Mouse (Mus musculus) liver, embryonic 15.5 days (tissue): ENCODE results near the gene Gm960. TPM values are rescaled to one million over a fixed set of nuclear protein-coding genes. Genes with fewer than 3 reads are reported as not detected.
A peak's percentile ranks its signal among the peaks of the same experiment; 100 is the strongest.

Experiments
- ATAC-seq: fragments of 200-750 bp; cut with Nextera tagmentation; 2 replicates; pipeline ENCODE4 v1.8.0; 2017; ENCODE audit warnings: moderate number of reproducible peaks, mild to moderate bottlenecking, moderate library complexity; ENCODE audit not compliant: insufficient read depth
- H3K27ac ChIP-seq: fragments of 300-500 bp; sonication (generic); replicated peaks from 2 replicates; pipeline ENCODE4 v1.5.1; 2015; ENCODE audit warnings: mild to moderate bottlenecking, inconsistent platforms
- H3K27me3 ChIP-seq: fragments of 300-500 bp; sonication (generic); 2 replicates; pipeline ENCODE4 v1.6.1; 2015; ENCODE audit warnings: mild to moderate bottlenecking, inconsistent platforms
- H3K36me3 ChIP-seq: fragments of 300-500 bp; sonication (generic); replicated peaks from 2 replicates; pipeline ENCODE4 v1.6.1; 2015; ENCODE audit warnings: moderate library complexity, mild to moderate bottlenecking, inconsistent platforms
- H3K4me1 ChIP-seq: fragments of 300-500 bp; sonication (generic); replicated peaks from 2 replicates; pipeline ENCODE4 v1.6.1; 2015; ENCODE audit warnings: inconsistent platforms
- H3K4me2 ChIP-seq: fragments of 300-500 bp; sonication (generic); 2 replicates; pipeline ENCODE4 v1.6.1; 2015; ENCODE audit warnings: moderate library complexity, mild to moderate bottlenecking, inconsistent platforms
- H3K4me3 ChIP-seq: fragments of 300-500 bp; sonication (generic); replicated peaks from 2 replicates; pipeline ENCODE4 v1.5.1; 2015; ENCODE audit warnings: mild to moderate bottlenecking, inconsistent platforms
- H3K9ac ChIP-seq: fragments of 300-500 bp; sonication (generic); 2 replicates; pipeline ENCODE4 v1.6.1; 2015; ENCODE audit warnings: moderate library complexity, mild to moderate bottlenecking, inconsistent platforms
- H3K9me3 ChIP-seq: fragments of 300-500 bp; sonication (generic); replicated peaks from 2 replicates; pipeline ENCODE4 v1.6.1; 2016; ENCODE audit warnings: inconsistent platforms
- WGBS: fragments of 180-500 bp; shearing (Covaris S2); methylation state at CpG from one replicate; pipeline ENCODE4 v1.1.7; 2015; ENCODE audit warnings: mixed read lengths; ENCODE audit not compliant: insufficient replicate concordance; 5-methylcytosine and 5-hydroxymethylcytosine counted together
- polyA plus RNA-seq: library from polyadenylated mRNA; unstranded; fragments of >200 nt; fragmentation: Nextera tagmentation; extraction: Ambion mirVana; gene quantifications from 2 replicates; pipeline ENCODE4 v1.2.1, GENCODE M21; 2015

The Gm960 gene
- polyA plus RNA-seq, 1 experiment from 2014 or later = 0.40 TPM

DNA sequence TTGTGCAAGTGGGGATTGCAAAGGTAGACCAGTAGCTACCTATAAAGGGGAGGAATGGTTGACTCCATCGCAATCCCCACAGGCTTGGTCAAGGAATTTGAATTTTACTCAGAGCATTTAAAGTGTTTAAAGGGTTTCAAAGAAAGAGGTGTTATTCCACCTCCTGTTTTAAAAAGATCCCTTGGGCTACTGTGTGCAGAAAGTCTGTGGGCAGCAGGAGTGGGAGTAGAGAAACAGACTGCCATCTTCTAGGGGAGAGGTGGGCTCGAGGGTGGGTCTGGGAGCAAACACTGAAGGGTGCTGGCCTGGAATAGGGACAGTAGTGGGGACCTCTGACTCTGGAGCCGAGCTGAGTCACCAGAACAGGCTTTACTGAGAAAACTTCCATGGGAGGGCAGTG is 34.6 kb upstream of the Gm960 start:
- H3K9ac ChIP-seq = no peak overlapping the region
- WGBS = 55% methylated on average over 3 of the region's 3 CpGs

DNA sequence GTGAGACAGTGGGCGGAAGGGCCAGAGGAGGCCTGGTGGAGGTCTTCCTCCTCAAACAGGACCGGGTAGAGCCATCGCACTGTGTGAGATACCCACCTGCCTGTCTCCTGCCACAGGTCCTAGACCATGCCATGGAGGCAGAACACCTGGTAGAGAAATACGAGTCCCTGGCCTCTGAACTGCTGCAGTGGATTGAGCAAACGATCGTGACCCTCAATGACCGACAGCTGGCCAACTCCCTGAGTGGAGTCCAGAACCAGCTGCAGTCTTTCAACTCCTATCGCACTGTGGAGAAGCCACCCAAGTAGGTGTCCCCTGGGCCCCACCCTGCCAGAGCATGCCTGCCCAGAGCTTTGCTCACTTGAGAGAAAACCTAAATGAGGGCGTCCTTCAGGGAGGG is 30.7 kb upstream of the Gm960 start:
- no peak overlapping the region for H3K27ac ChIP-seq
- H3K27me3 ChIP-seq = no peaks in the 10 kb centered on the region
- no peak overlapping the region for H3K4me3 ChIP-seq
- H3K4me1 ChIP-seq = no peaks in the 10 kb centered on the region
- no peaks in the 10 kb centered on the region for H3K9me3 ChIP-seq
- no peak overlapping the region for H3K9ac ChIP-seq
- ATAC-seq = no peak
- H3K4me2 ChIP-seq = no peak overlapping the region
- 71% methylated on average over 9 of the region's 9 CpGs for WGBS
- no peaks in the 10 kb centered on the region for H3K36me3 ChIP-seq

More for the DNA sequence above, 34.6 kb upstream of the Gm960 start:
- Histone ChIP-seq H3K4me3 (no peak overlapping the region), H3K27ac (no peak overlapping the region), H3K27me3 (no peaks in the 10 kb centered on the region), H3K36me3 (no peaks in the 10 kb centered on the region), H3K4me2 (no peak overlapping the region), H3K4me1 (no peaks in the 10 kb centered on the region), H3K9me3 (no peaks in the 10 kb centered on the region)
- ATAC-seq = no peak

DNA sequence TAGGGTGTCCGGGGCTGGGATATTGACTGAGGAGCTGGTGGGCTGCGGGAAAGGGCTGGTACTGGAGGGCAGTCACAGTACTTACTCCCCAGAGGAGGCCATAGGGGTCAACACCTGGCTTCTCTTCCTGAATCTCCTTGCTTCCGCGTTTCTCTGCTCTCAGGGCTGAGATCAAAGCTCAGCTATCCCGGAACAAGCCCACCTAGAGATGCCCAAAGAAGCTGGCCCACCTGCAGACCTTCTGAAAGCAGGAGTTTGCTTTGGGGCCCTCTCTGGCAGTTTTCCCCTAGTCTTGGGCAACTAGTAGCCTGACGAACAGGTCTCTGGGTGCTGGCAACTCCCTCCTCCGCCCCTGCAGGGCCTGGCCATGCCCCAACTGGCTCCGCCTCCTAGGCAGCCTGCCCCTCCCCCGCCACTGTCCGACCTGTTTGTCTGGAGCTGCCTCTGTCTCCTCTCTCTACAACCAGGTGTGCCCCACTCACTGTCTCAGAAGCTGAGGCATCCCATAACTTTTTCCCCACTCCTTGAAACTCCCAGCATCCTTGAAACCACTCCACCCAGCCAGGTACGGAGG is 22.3 kb upstream of the Gm960 start:
- Histone ChIP-seq H3K4me3 (no peak overlapping the region), H3K4me2 (no peak overlapping the region), H3K27ac (no peak overlapping the region), H3K9ac (no peak overlapping the region), H3K4me1 (0 out of 2 replicates have a peak, but pooled peaks cover 5% of the 10 kb centered on the region), H3K27me3 (peaks cover 12% of the 10 kb centered on the region), H3K9me3 (no peaks in the 10 kb centered on the region), H3K36me3 (no peaks in the 10 kb centered on the region)
- WGBS = 31% methylated on average over 11 of the region's 11 CpGs
- no peak for ATAC-seq

DNA sequence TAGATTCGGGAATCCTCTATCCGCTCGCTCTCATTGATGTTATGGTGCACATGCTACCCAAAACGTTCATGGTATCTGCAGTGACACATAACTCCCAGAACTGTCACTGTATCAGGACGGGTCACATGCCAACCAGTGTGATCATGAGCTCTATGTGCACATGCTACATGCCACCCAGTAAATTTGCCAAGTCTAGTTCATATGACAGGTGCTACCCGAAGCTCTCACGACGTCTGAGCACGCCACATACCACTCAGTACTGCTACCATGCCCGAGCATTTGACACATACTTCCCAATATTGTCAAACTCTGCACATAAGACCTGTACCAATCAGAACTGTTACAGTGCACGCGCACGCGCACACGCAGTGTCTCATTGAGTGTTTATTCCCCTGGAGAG is 21.6 kb upstream of the Gm960 start:
- ATAC-seq = no peak
- no peaks in the 10 kb centered on the region for H3K36me3 ChIP-seq
- no peak overlapping the region for H3K4me2 ChIP-seq
- H3K9me3 ChIP-seq = no peaks in the 10 kb centered on the region
- H3K27me3 ChIP-seq = peaks cover 17% of the 10 kb centered on the region
- WGBS = 65% methylated on average over 15 of the region's 15 CpGs
- H3K9ac ChIP-seq = no peak overlapping the region
- H3K4me1 ChIP-seq = 0 out of 2 replicates have a peak, but pooled peaks cover 5% of the 10 kb centered on the region
- H3K27ac ChIP-seq = no peak overlapping the region
- H3K4me3 ChIP-seq = no peak overlapping the region

DNA sequence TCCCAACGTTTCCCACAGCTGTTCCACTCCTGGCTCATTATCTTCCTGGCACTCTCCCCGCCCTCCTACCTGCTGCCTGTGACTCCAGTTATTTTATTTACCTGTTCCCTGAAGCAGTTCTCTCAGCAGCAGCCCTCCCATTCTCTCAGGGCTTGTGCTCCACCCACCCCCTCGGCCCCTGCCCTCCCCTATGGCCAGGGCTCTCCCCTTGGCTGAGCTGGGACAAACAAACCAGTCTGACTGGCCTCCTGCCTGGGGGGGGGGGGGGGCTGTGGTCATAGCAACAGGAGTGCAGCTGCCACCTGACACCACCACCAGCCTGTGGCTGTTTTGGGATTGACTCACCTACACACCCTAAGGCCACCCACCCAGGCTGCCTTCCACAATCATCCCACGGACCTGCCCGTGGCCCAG is 20.9 kb upstream of the Gm960 start:
- Histone ChIP-seq H3K9me3 (no peaks in the 10 kb centered on the region), H3K9ac (no peak overlapping the region), H3K4me3 (no peak overlapping the region), H3K4me2 (no peak overlapping the region), H3K27ac (no peak overlapping the region), H3K36me3 (no peaks in the 10 kb centered on the region), H3K4me1 (0 out of 2 replicates have a peak, but pooled peaks cover 5% of the 10 kb centered on the region), H3K27me3 (peaks cover 25% of the 10 kb centered on the region)
- 22% methylated on average over 5 of the region's 5 CpGs for WGBS
- ATAC-seq = peak; percentile 40; the same call in 1 of the 2 replicates

DNA sequence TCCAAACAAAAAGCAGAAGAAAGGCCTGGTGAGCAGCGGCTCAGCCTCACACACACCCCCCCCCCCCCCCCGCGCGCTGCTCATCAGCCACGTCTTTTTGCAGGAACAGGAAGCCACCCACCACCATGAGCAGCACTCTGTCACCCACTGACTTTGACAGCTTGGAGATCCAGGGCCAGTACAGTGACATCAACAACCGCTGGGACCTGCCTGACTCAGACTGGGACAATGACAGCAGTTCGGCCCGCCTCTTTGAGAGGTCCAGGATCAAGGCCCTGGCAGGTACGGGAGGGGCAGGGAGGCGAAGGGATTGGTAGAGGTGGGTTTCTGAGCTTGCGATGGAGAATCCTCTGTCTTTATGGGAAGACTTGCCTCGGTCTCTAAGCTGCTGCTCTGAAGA is 20.2 kb upstream of the Gm960 start:
- H3K4me1 ChIP-seq = 0 out of 2 replicates have a peak, but pooled peaks cover 5% of the 10 kb centered on the region
- H3K27ac ChIP-seq = no peak overlapping the region
- H3K36me3 ChIP-seq = no peaks in the 10 kb centered on the region
- no peaks in the 10 kb centered on the region for H3K9me3 ChIP-seq
- H3K9ac ChIP-seq = no peak overlapping the region
- no peak for ATAC-seq
- H3K27me3 ChIP-seq = peaks cover 31% of the 10 kb centered on the region
- no peak overlapping the region for H3K4me3 ChIP-seq
- no peak overlapping the region for H3K4me2 ChIP-seq
- WGBS = 10% methylated on average over 12 of the region's 12 CpGs

DNA sequence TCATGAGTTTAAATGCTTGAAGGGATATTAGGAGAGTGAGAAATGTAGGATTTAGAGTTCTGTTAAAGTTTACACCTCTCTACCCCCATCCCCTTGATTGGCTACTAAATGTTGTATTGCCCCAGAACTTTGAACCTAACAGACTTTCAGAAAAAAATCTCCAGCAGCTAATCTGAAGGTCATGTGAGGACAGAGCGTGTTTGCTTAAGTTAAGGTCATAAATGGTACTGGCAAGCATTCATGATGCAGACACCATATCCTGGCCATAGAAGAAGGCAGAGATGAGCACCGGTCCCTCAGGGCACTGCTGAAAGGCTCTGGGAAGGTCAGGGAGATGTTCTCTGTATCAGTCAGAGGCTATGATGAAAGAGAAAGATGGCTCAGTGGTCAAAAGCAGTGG is 18.8 kb upstream of the Gm960 start:
- Histone ChIP-seq H3K4me3 (no peak overlapping the region), H3K9ac (no peak overlapping the region), H3K4me1 (0 out of 2 replicates have a peak, but pooled peaks cover 5% of the 10 kb centered on the region), H3K9me3 (no peaks in the 10 kb centered on the region), H3K27ac (no peak overlapping the region), H3K4me2 (no peak overlapping the region), H3K27me3 (peaks cover 45% of the 10 kb centered on the region), H3K36me3 (no peaks in the 10 kb centered on the region)
- no peak for ATAC-seq
- 65% methylated on average over 2 of the region's 2 CpGs for WGBS

DNA sequence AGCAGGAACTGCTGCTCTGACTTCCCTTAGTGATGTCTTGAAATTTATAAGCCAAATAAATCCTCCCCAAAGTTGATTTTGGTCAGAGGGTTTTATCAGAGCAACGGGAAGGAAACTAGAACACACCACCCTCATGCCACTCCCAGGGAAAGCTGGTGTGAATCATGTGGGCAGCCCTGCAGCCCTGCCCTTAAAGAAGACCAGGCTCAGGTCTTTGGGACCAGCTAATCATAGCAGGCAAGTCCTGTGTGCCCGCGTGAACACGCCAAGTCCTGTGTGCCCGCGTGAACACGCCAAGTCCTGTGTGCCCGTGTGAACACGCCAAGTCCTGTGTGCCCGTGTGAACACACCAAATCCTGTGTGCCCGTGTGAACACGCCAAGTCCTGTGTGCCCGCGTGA is 18.3 kb upstream of the Gm960 start:
- WGBS = 79% methylated on average over 14 of the region's 14 CpGs
- no peaks in the 10 kb centered on the region for H3K36me3 ChIP-seq
- H3K9ac ChIP-seq = no peak overlapping the region
- peaks cover 51% of the 10 kb centered on the region for H3K27me3 ChIP-seq
- no peak overlapping the region for H3K27ac ChIP-seq
- no peaks in the 10 kb centered on the region for H3K9me3 ChIP-seq
- ATAC-seq = no peak
- 0 out of 2 replicates have a peak, but pooled peaks cover 5% of the 10 kb centered on the region for H3K4me1 ChIP-seq
- no peak overlapping the region for H3K4me3 ChIP-seq
- no peak overlapping the region for H3K4me2 ChIP-seq

DNA sequence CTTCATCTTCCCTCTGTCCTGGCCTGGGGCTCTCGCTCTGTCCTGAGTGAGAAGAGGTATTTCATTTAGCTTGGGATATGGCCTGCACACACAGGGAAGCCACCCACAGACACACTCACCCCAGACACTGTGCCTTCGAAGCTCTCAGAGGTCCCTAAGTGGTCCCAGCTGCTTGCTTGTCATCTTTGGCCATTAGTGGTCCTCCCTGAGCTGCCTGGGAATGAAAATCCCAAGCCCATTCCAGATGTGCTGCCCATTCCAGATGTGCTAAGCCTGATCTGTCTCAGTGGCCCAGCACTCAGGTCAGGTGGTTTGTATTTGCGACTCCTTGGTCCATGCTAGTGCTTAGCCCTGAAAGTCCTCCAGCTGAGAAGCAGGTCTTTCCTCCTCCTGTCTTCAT is 15.4 kb upstream of the Gm960 start:
- Histone ChIP-seq H3K9ac (no peak overlapping the region), H3K4me1 (0 out of 2 replicates have a peak, but pooled peaks cover 6% of the 10 kb centered on the region), H3K27ac (no peak overlapping the region), H3K4me3 (no peak overlapping the region), H3K27me3 (peaks cover 66% of the 10 kb centered on the region), H3K36me3 (no peaks in the 10 kb centered on the region), H3K9me3 (no peaks in the 10 kb centered on the region), H3K4me2 (no peak overlapping the region)
- no peak for ATAC-seq
- 47% methylated on average over 3 of the region's 3 CpGs for WGBS

DNA sequence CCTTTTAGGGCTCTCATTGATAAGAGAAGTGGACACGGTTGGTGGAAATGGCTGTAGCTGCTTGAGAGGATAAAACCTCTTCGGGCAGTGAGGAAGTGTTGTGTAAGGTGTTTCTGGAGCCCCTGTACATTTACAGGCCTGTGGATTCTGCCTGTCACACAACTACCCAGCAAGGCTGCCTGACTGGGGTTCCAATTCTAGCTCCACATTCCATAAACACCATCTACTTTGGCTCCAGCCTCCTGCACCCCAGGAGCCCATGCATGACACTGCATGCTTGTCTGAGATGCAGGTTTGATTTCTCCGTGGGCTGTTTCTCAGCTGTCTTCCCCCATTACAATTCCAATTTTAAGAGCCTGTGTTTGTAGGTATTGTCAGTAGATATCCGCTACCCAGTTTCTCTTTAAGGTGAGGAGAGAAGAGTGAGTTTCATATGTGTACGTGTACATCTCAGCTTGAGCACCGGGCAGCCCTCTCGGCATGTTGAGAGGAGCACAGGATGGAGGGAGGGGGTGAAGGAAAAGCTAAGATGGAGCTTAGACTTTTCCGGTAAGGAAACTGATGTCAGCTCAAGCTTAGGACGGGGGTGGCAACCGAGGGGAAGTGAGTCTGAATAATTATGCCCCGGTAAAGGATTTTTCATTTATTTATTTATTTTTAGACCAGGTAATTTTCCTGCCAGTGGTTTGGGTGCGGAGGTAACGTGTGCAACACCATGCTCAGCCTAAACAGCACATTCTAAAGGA is 14.5 kb upstream of the Gm960 start:
- Histone ChIP-seq H3K36me3 (no peaks in the 10 kb centered on the region), H3K27ac (no peak overlapping the region), H3K4me3 (no peak overlapping the region), H3K4me1 (0 out of 2 replicates have a peak, but pooled peaks cover 3% of the 10 kb centered on the region), H3K9me3 (no peaks in the 10 kb centered on the region), H3K9ac (no peak overlapping the region), H3K27me3 (peaks cover 73% of the 10 kb centered on the region), H3K4me2 (peak overlapping the region; percentile 59; the same call in 1 of the 2 replicates)
- ATAC-seq = no peak
- WGBS = 21% methylated on average over 13 of the region's 13 CpGs

DNA sequence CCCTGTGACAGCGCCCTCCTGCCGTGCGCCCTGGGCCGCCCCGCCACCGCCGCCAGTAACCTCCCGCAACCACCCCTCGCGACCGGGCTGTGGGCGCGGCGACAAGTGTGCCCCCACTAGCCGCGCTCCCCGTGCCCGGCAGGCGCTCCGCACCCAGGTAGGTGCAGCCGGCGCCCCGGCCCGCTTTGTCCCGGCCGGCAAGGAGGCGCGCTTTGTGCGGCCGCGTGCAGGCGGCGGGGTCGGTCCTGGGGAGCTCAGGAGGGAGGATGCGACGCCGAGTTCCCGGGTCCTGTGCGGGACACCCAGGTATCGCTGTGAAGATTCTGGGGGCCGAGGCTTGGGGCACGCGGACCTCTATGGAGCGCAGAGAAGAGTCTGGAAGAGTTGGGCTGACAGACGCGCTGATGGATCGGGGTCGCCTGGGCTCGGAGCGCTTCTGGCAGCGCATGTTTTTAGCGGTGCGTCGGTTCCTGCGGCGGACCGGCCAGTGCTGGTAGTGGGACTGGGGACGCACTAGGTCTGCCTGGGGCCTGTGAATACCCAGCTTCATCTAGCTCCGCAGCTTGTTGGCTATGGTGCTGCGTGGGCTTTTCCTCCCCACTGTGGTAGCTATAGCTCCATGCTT is 13.8 kb upstream of the Gm960 start:
- H3K27ac ChIP-seq = no peak overlapping the region
- no peak for ATAC-seq
- H3K36me3 ChIP-seq = no peaks in the 10 kb centered on the region
- 0 out of 2 replicates have a peak, but pooled peaks cover 3% of the 10 kb centered on the region for H3K4me1 ChIP-seq
- H3K9ac ChIP-seq = no peak overlapping the region
- peak overlapping the region; percentile 33 for H3K4me3 ChIP-seq
- peak overlapping the region; percentile 59 for H3K4me2 ChIP-seq
- H3K9me3 ChIP-seq = no peaks in the 10 kb centered on the region
- WGBS = 1% methylated on average over 59 of the region's 60 CpGs
- peaks cover 76% of the 10 kb centered on the region for H3K27me3 ChIP-seq
